Mouse (Mus musculus): Measurements from ENCODE around the gene Car10.
"Not testable (repeated sequence)": the region's sequence is repeated elsewhere in the genome, so short reads cannot be mapped to it uniquely, and the experiment has no call there.

Gene Car10

DNA sequence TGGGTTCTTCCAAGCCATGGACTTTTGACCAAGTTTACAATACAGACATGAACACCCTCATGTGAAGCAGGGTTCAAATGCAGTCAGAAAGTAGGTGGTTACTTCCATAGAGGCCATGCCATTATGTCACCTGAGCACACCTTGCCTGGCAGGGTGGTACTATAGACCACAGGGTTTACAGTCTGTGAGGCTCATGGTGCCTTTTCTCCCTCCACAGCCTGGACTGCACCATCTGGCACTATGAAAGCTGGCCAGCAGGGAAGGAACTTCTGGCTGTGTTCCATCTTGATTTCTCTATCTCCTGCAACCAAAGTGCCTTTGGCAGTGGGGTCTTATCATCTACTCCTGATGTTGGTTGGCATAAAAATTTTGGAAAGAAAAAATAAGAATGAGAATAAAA lies 295.5 kb downstream of the Car10 start:
- not testable (repeated sequence) for DNase-seq (ENCODE audit: low spot score)

DNA sequence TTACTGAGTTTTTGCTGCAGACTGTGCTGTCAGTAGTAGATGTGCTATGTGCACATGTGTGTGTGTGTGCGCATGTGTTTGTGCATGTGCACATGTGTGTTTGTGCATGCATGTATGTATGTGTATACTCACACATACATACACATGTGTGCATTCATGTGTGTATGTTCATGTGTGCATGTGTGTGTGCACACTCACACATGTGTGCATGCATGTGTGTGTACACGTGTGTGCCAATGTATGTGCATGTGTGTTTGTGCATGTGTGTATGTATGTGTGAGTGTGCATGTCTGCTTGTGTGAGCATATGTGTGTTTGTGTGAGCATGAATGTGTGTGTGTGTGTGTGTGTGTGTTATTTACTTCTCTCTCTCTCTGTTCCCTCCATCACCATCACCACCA lies 298.5 kb downstream of the Car10 start:
- no peak for DNase-seq (ENCODE audit: low spot score)

DNA sequence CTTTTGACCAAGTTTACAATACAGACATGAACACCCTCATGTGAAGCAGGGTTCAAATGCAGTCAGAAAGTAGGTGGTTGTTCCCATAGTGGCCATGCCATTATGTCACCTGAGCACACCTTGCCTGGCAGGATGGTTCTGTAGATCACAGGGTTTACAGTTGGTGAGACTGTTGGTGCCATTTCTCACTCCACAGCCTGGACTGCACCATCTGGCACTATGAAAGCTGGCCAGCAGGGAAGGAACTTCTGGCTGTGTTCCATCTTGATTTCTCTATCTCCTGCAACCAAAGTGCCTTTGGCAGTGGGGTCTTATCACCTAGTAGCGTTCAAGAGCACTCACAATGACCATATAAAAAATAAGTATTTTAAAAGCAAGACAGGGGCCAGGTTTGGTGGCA lies 303.3 kb downstream of the Car10 start:
- DNase-seq (ENCODE audit: low spot score) = not testable (repeated sequence)

DNA sequence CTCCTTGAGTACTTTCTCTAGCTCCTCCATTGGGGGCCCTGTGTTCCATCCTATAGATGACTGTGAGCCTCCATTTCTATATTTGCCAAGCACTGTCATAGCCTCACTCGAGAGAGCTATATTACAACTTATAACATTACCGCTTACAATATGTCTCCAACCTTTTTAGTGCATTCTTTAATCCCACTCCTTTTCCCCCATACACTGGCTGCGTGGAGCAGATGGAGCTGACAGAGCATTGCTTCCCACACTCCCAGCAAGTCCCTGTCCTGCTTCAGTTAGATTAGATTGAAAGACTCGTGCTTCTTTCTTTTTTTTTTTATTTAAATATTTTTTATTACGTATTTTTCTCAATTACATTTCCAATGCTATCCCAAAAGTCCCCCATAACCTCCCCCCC lies 310.2 kb downstream of the Car10 start:
- no peak for DNase-seq (ENCODE audit: low spot score)

DNA sequence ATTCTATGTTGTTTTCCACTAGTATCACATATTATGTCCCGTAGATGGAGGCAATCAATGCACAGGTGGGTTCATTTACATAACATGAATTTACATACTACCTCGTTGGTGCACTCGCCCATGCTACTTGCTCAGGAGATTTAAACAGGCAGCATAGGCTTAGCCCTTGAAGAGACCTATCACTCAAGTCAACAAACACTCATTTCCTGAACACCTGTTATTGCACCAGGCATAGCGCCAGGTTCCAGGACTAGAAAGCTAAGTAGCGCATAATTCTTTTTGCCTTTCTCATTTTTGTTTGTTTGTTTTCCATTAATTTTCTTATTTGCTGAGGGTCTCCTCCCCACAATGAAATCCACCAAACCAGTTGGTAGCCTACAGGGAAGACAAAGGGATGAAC lies 333.7 kb downstream of the Car10 start:
- no peak for DNase-seq (ENCODE audit: low spot score)

DNA sequence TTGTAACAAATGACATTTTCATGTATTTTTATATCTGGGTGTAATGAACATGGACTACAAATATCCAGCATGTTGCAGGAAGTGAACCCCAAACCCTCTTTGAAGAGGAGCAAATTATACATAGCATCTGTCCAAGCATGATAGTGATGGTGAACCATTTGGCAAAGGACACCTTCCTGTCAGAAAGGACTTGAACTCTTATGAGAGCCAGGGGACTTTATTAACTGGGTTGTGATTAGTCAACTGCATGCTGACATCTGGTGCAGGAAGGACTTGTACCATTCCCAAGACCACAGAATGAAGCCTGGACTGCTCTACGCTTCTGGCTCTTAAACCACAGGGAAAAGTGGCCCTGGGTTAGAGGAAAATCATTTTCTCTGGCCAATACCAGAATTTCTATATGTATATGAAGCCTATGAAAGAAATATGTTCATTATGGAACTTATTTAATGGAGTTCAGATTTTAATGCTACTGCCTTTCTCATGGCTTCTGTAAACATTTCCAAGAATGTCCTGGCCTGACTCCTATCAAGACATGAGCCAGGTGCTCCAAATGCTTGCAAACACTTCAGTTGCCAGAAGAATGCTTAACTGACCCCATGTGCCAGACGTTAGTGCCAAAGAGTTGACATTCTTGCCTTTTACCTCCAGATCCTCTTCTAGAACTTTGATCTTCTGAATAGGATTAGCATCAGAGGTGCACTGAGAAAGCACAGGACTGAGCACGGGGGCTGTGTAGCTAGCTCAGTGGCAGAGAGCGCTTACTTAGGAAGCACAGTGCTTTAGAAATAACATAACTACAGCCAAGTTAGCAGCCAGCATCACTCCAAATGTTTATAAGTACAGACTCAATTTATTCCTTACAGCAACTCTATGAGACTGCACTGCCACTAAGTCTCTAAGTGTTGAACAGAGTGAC lies 337.4 kb downstream of the Car10 start:
- DNase-seq (ENCODE audit: low spot score) = no peak

DNA sequence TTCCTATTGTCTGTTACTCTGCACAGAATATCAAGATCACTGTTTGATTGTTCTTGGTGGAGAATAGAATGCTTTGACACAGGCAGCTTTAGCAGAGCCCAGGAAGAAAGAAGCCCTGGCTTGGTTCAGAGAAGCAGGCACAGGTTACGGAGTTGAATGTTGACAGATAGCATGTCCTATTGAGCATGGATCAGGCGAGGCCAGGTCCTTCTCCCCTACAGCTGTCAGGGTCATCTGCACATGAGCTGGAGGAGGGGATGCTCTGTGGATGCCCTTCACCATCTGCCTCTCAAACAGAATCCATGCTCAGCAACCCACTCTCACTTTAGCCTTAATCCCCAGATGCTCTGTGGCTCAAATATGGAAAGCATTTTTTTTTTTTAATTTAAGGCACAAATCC lies 339.1 kb downstream of the Car10 start:
- DNase-seq (ENCODE audit: low spot score) = no peak

DNA sequence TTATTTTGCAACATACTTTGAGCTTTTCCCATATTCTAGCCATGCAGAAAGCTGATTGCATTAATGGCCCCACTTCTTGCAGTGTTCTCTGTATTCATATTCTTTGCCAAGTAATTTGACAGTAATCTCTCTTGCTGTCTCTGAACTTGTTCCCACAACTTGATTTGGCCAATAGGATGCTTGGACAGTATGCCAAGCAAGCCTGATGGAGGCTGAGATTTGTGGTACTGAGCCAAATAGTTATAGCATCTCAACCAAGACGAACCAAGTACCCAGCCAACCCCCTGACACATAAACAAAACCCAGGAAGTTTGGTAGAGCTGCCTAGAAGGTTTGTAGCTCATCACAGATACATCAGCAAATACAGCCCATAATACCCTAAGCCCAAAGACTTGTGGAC lies 342.6 kb downstream of the Car10 start:
- DNase-seq (ENCODE audit: low spot score) = no peak

DNA sequence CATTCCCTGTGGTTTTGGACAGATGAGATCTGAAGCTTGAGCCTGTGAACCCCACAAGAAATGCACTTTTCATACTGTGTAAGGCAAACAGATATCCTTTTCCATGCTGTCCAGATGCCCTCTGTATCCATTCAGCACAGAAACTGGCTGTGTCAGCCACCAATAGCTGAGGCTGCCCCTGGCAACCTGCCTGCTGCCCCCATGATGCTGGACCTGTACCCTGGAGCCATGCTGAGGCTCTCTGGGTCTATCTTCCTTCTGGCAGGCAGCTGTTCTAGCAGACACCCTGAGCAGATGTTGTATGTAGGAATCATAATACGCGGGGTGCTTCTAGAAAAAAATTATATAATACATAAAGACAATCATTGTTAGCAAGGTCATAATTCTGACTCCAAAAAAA lies 345.9 kb downstream of the Car10 start:
- no peak for DNase-seq (ENCODE audit: low spot score)

DNA sequence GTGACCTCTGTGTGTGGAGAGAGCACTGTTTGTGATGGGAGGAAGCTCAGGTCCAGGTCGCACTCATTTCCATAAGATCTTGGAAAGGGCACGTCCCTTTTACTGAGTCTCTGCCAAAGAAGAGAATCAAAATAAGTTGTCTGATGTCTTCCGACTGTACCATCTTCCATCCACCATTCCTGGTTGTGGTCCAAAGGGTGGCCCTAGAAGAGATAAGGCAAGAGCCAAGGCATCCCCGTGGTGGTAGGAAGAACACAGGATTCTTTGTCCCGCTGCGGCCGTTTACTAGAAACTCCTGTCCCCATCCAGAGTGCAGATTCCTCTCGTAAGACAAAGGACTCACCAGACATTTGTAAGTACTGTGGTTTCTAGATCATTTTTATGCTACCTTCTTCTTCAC lies 346.9 kb downstream of the Car10 start:
- no peak for DNase-seq (ENCODE audit: low spot score)

DNA sequence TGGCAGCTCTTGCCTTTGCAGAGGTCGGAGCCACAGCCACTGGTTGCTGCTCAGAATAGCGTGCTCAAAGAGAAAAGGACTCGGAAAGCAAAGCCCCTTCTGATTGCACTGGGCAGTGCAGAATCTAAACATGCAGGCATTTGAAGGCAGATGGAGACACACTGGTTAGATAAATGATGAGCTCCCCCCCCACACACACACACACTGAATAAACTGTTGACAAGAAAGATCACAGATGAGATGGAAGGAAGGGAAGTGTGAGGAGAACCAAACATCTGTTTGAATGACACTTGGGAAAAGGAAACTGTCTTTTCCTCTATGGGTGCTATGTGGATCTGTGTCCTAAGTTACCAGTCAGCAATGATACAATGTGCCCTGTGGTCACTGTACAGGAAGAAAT lies 349.7 kb downstream of the Car10 start:
- no peak for DNase-seq (ENCODE audit: low spot score)

DNA sequence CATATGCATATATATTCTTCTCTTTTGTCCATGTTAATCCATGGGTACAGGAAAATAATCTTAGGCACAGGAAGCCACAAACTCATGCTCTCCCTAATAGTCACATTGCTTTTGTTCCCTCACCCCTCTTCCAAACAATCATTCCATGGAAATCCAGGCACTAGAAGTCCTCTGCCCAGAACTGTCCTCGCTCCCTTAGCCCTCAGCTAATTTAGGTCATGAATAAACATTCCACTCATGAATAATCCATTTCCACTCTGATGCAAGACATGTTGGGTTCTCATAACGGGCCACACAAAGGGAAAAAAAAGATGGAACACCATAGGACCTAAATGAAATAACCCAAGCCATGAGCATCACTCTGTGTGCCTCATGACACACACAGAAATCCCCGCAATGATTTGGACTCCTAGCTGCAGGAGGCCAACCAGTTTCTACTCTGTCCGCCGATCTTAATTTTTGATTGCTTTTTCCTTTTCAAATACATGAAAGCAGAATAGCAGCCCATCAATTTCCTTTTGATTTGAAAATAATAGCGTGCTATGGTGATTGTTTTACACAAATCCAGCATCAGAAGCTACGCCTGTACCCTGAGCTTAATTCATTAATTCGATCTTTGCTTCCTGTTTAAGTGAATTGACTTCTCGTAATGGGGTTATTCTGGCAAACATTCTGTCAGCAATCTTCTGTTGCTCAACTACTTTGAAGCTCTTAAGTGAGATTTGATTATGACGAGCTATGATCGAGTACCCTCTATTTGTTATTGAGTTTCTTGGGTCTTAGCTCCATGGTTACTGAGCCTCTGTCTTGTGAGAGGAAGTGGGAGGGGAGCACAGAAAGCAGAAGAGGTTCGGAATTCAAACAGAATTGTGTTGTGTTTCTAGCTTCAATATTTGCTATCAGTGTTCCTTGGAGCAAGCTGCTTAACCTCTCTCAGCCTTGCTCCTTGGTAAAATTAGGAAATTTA lies 350.7 kb downstream of the Car10 start:
- DNase-seq (ENCODE audit: low spot score) = no peak

DNA sequence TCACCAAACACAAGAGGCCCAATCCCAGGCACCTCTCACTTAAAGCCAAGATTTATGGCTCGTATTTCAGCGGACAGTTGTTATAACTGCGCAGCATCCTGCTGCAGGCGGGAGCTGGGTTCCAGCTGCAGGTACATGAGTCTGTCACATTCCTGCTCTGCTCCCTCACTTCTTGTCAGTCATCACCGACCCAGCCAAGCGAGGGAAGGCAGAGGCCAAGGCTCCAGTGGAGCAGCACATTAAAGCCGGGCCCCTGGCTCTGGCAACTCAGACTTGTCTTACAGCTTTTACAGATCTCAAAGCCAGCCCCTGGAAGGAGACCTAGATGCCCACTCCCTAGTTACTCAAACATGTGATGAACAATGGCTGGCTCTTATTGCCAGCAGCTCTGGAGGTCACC lies 352.7 kb downstream of the Car10 start:
- peak; percentile 45 for DNase-seq (ENCODE audit: low spot score)

DNA sequence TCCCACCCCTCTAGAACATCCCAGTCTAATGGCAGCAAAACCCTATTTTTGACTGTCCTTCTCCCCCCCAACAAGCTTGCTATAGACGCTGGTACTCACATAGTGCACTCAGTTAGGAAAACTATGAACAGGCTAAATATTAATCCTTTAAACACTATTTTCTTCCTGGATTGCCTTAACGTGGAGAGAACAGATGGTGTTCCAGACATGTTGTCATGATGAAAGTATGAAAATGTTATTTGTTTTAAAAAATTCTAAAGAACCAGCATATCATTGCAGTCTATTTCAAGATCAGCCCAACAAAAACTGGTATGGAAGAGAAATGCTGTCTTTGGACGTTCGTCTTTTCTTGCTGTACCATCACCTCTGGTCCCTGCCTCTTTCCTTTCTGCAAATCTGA lies 368.4 kb downstream of the Car10 start:
- DNase-seq (ENCODE audit: low spot score) = no peak

DNA sequence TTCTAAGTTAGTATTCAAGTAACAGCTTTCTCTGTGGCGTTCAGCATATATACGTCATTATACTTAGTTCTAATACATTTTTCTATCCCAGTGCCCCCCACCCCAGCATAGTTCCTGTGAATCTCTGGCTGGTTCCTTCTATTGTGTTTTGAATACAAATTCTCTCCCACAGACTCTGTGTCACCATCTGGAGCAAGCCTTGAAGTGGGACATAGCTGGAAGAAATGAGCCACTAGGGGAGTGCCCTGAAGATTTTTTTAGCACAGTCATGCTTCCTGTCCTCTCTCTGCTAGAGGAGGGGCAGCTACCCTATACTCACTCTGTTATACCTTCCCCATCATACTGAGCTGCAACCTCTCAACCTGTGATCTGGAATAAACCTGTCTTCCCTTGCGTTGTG lies 369.9 kb downstream of the Car10 start:
- DNase-seq (ENCODE audit: low spot score) = no peak

DNA sequence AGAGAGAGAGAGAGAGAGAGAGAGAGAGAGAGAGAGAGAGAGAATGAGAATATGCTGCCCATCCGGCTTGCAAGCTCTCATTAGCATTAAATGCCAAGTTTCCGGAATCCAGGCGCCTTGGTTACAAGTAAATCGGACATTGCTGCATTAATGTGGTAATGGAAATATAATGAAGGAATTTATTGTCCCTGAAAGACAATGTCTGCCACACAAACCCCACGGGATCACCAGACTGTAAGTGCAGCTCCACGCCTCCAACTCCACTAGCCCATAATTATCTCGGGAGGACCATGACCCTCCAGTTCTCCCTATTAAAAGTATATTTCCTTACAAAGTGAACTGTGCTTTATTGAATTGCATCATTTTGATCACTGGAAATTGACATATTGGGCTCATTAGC lies 372.9 kb downstream of the Car10 start:
- peak; percentile 32 for DNase-seq (ENCODE audit: low spot score)

DNA sequence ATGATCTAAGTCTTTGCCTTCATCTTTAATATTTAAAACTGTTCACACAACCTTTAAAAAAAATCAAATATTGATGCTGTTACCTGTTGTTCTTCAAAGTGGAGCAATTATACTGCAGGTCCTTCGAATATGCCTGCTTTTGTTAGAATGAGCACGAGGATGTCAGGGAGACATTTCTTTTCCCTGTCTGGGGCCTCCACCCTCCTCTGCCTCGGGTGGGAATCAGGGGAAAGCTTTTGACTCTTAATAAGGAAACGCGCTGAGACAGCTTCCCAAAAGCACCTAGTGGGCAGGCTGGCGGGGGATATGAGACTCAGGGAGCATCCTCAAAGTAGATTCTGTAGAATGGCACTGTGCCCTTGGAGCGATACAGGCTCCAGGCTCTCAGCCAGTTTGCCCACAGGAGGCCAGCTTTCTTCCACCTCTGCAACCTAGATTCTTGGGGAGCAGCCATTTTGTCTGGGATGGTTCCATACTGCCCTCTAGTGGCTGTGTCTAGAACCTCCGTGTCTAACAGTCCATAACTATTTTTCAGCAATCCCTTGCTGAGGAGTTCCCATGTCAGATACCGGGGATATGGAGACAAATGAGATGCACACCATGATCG lies 373.8 kb downstream of the Car10 start:
- peak; percentile 89 for DNase-seq (ENCODE audit: low spot score)

DNA sequence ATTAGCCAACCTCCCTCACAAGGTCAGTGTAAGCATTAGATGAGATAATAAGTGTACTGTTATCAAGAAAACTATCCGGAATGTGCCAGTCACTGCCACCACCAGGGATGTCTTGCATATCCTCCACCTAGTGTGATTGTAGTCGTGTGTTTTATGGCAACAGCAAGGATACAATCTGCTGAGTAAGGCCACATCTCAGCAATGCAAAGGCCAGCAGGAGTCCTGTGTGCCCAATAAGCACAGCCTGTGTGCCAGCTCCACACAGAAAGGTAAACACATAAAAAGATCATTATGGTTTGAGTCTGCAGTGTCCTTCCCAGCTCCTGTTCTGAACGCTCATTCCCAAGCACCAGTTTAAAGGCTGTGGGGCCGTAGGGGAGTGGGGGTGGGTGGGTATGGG lies 386.8 kb downstream of the Car10 start:
- no peak for DNase-seq (ENCODE audit: low spot score)

DNA sequence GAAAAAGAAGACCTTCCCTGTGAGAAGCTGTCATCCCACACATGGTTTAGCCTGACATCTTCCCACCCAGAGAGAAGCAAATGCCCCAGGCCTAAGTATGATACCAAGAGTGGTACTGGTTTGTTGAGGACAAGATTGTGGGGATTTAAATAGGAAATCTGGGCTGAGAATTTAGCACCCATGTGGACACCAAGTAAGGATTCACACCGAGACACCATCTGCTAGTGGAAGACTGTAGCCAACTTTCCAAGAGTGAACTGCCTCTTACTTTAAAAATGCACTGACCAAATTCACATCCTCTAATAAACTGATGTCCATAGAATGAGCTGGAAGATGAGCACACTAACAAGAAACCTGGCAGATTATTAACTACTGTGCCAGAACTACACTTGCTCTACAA lies 389.2 kb downstream of the Car10 start:
- no peak for DNase-seq (ENCODE audit: low spot score)

DNA sequence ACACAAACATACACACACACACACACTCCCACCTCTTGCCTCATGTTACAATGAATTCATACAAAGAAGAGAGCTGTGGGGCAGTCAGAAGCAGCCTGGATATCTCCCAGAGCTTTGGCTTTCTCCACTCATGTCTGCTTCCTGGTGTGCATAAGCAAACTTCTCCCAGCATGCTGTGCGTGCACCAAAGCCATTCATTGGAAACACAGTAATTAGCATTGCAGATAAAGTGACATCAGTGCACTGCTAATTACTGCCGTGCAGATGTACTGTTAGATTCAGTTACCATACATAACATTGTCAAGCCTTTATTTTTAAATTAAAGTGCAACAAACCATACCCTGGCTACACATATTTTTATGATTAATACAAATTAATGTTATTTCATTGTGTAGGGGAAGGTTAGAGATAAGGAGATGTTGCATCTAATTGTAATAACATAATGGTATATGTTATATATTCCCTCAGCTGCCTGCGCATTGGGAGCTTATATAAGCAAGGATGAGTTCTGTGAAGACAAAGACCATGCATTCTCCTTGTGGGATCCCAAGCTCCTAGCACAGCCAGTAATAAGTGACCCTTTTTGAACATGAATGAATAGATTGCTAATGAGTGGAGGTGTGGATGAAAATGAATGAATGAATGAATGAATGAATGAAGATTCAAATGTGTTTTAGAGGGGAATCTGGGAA lies 390.2 kb downstream of the Car10 start:
- DNase-seq (ENCODE audit: low spot score) = no peak

DNA sequence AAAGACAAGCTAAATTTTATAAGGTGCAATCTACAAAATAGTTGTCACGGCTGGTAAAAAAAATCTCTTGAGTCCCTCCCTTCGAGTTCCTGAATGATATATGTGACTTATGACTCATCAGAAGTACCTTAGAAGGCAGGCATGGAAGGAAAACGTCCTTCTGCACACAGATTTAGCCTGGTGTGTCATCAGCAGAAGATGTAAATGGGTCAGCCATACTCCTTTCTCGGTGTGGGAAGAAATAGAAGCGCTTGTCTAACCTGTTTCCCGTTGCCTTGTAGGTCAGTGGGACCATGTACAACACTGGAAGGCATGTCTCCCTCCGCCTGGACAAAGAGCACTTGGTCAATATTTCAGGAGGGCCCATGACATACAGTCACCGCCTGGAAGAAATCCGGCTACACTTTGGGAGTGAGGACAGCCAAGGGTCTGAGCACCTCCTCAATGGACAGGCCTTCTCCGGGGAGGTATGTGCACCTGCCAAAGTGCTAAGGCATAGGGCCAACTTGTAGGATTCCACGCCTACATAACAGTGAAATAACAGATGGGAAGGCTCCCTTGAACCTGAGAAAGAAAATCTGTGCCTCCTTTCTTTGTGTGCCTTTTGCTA lies 392.5 kb downstream of the Car10 start:
- DNase-seq (ENCODE audit: low spot score) = no peak

DNA sequence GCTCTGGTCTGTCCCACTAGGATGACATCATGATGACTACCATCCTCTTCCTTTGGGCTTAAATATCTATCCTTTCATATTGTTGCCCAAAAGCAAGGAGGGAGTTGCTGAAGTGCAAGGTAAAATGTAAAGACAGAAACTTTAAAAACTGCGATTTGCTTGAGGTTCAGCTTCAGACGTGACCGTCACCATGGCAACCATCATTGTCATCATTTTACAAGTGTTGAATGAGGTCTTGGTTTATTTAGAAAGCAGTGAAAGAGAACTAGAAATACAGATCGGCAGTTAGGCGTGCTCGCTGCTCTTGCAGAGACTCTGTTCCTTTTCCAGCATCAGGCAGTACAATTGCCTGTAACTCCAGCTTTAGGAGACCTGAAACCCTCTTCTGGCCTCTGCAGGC lies 400.1 kb downstream of the Car10 start:
- DNase-seq (ENCODE audit: low spot score) = no peak

Measured in retina, embryonic 14.5 days (tissue).